Mouse (Mus musculus): Measurements from ENCODE around the gene Usp12. TPM values are rescaled to one million over a fixed set of nuclear protein-coding genes. Genes with fewer than 3 reads are reported as not detected.

Gene Usp12
- 11.9 and 13.8 TPM in 2 replicates for polyA plus RNA-seq (2015; fragmentation: Nextera tagmentation; extraction: Ambion mirVana)

- Histone ChIP-seq H3K27me3 (no peaks in the 10 kb centered on the region), H3K9ac (replicated peaks) (peak within 1 kb of the TSS; percentile 95), H3K27ac (peak within 1 kb of the TSS; percentile 88), H3K4me2 (replicated peaks) (peak within 1 kb of the TSS; percentile 84), H3K4me3 (replicated peaks) (peak within 1 kb of the TSS; percentile 93), H3K36me3 (no peaks in the 10 kb centered on the region), H3K4me1 (replicated peaks) (peaks cover 40% of the 10 kb centered on the region), H3K9me3 (no peaks in the 10 kb centered on the region)
- ATAC-seq = peak; percentile 97
- WGBS = 0% methylated on average over 16 of the region's 51 CpGs
Measured at GRCm38 (mm10) chr5:146794853-146795252, at the start of gene Usp12. Gene Usp12 (minus strand): TSS chr5:146795006.

GRCm38 (mm10) chr5:146844301-146844941 is 49.6 kb upstream of the Usp12 start:
- Histone ChIP-seq H3K9me3 (no peaks in the 10 kb centered on the region), H3K4me2 (replicated peaks) (peak overlapping the region; percentile 96), H3K36me3 (peaks cover 6% of the 10 kb centered on the region; the same call in 1 of the 2 replicates), H3K27me3 (no peaks in the 10 kb centered on the region), H3K4me3 (replicated peaks) (peak overlapping the region; percentile 78), H3K27ac (peak overlapping the region; percentile 82), H3K4me1 (replicated peaks) (peaks cover 20% of the 10 kb centered on the region), H3K9ac (replicated peaks) (peak overlapping the region; percentile 80)
- WGBS = 7% methylated on average over 6 of the region's 6 CpGs
- peak; percentile 55 for ATAC-seq

GRCm38 (mm10) chr5:146841996-146842395 is 47.2 kb upstream of the Usp12 start:
- 89% methylated on average over 4 of the region's 4 CpGs for WGBS
- peaks cover 24% of the 10 kb centered on the region for H3K36me3 ChIP-seq

GRCm38 (mm10) chr5:146841301-146841700 is 46.5 kb upstream of the Usp12 start:
- H3K4me3 ChIP-seq (replicated peaks) = no peak overlapping the region
- H3K9ac ChIP-seq (replicated peaks) = no peak overlapping the region
- peaks cover 19% of the 10 kb centered on the region for H3K4me1 ChIP-seq (replicated peaks)
- ATAC-seq = no peak
- WGBS = 91% methylated on average over 5 of the region's 5 CpGs
- peaks cover 31% of the 10 kb centered on the region for H3K36me3 ChIP-seq
- no peak overlapping the region for H3K27ac ChIP-seq
- no peak overlapping the region for H3K4me2 ChIP-seq (replicated peaks)
- H3K9me3 ChIP-seq = no peaks in the 10 kb centered on the region
- H3K27me3 ChIP-seq = no peaks in the 10 kb centered on the region

More at GRCm38 (mm10) chr5:146841996-146842395, 47.2 kb upstream of the Usp12 start:
- H3K27ac ChIP-seq = no peak overlapping the region
- no peak overlapping the region for H3K9ac ChIP-seq (replicated peaks)
- H3K9me3 ChIP-seq = no peaks in the 10 kb centered on the region
- H3K4me1 ChIP-seq (replicated peaks) = peaks cover 20% of the 10 kb centered on the region
- H3K27me3 ChIP-seq = no peaks in the 10 kb centered on the region
- ATAC-seq = no peak
- no peak overlapping the region for H3K4me2 ChIP-seq (replicated peaks)
- H3K4me3 ChIP-seq (replicated peaks) = no peak overlapping the region

GRCm38 (mm10) chr5:146840422-146840821 is 45.6 kb upstream of the Usp12 start:
- no peak overlapping the region for H3K4me2 ChIP-seq (replicated peaks)
- WGBS = 92% methylated on average over 4 of the region's 4 CpGs
- H3K36me3 ChIP-seq = peaks cover 40% of the 10 kb centered on the region
- no peak for ATAC-seq
- H3K27me3 ChIP-seq = no peaks in the 10 kb centered on the region
- H3K9me3 ChIP-seq = no peaks in the 10 kb centered on the region
- no peak overlapping the region for H3K27ac ChIP-seq
- no peak overlapping the region for H3K4me3 ChIP-seq (replicated peaks)
- H3K4me1 ChIP-seq (replicated peaks) = peaks cover 13% of the 10 kb centered on the region; the same call in 1 of the 2 replicates
- H3K9ac ChIP-seq (replicated peaks) = no peak overlapping the region

GRCm38 (mm10) chr5:146839760-146840159 is 45.0 kb upstream of the Usp12 start:
- H3K4me3 ChIP-seq (replicated peaks) = no peak overlapping the region
- no peak overlapping the region for H3K4me2 ChIP-seq (replicated peaks)
- no peak for ATAC-seq
- no peak overlapping the region for H3K27ac ChIP-seq
- H3K9ac ChIP-seq (replicated peaks) = no peak overlapping the region
- H3K4me1 ChIP-seq (replicated peaks) = peaks cover 10% of the 10 kb centered on the region
- H3K27me3 ChIP-seq = no peaks in the 10 kb centered on the region
- H3K9me3 ChIP-seq = no peaks in the 10 kb centered on the region
- WGBS = 60% methylated on average over 5 of the region's 5 CpGs
- peaks cover 47% of the 10 kb centered on the region for H3K36me3 ChIP-seq

GRCm38 (mm10) chr5:146838836-146839648 is 44.2 kb upstream of the Usp12 start:
- Histone ChIP-seq H3K27ac (no peak overlapping the region), H3K9me3 (no peaks in the 10 kb centered on the region), H3K27me3 (no peaks in the 10 kb centered on the region), H3K4me1 (replicated peaks) (peaks cover 10% of the 10 kb centered on the region), H3K9ac (replicated peaks) (no peak overlapping the region), H3K4me3 (replicated peaks) (no peak overlapping the region), H3K36me3 (peaks cover 51% of the 10 kb centered on the region), H3K4me2 (replicated peaks) (no peak overlapping the region)
- WGBS = 56% methylated on average over 12 of the region's 12 CpGs
- no peak for ATAC-seq

- Histone ChIP-seq H3K27ac (no peak overlapping the region), H3K4me1 (replicated peaks) (peaks cover 16% of the 10 kb centered on the region), H3K4me2 (replicated peaks) (no peak overlapping the region), H3K27me3 (no peaks in the 10 kb centered on the region), H3K36me3 (peaks cover 51% of the 10 kb centered on the region), H3K9me3 (no peaks in the 10 kb centered on the region), H3K9ac (replicated peaks) (no peak overlapping the region), H3K4me3 (replicated peaks) (no peak overlapping the region)
- ATAC-seq = no peak
- WGBS = 68% methylated on average over 7 of the region's 7 CpGs
Measured at GRCm38 (mm10) chr5:146837967-146838720, 43.3 kb upstream of the Usp12 start.

GRCm38 (mm10) chr5:146834959-146835358 is 40.2 kb upstream of the Usp12 start:
- H3K4me1 ChIP-seq (replicated peaks) = peaks cover 22% of the 10 kb centered on the region
- peaks cover 47% of the 10 kb centered on the region for H3K36me3 ChIP-seq
- no peak for ATAC-seq
- no peak overlapping the region for H3K4me2 ChIP-seq (replicated peaks)
- H3K4me3 ChIP-seq (replicated peaks) = no peak overlapping the region
- no peak overlapping the region for H3K9ac ChIP-seq (replicated peaks)
- H3K9me3 ChIP-seq = no peaks in the 10 kb centered on the region
- no peaks in the 10 kb centered on the region for H3K27me3 ChIP-seq
- H3K27ac ChIP-seq = no peak overlapping the region
- WGBS = 87% methylated on average over 8 of the region's 8 CpGs

- no peaks in the 10 kb centered on the region for H3K9me3 ChIP-seq
- H3K27ac ChIP-seq = peak overlapping the region; percentile 76; the same call in 1 of the 2 replicates
- no peak for ATAC-seq
- peak overlapping the region; percentile 69 for H3K4me3 ChIP-seq (replicated peaks)
- peaks cover 22% of the 10 kb centered on the region for H3K4me1 ChIP-seq (replicated peaks)
- H3K27me3 ChIP-seq = no peaks in the 10 kb centered on the region
- peaks cover 44% of the 10 kb centered on the region for H3K36me3 ChIP-seq
- WGBS = 24% methylated on average over 8 of the region's 8 CpGs
- H3K4me2 ChIP-seq (replicated peaks) = peak overlapping the region; percentile 73
- peak overlapping the region; percentile 89 for H3K9ac ChIP-seq (replicated peaks)
Measured at GRCm38 (mm10) chr5:146833673-146834201, 38.9 kb upstream of the Usp12 start.

GRCm38 (mm10) chr5:146832769-146833448 is 38.1 kb upstream of the Usp12 start, which contains the start of gene Rpl21:
Gene Rpl21 (plus strand): TSS chr5:146832890.
- peak; percentile 98 for ATAC-seq

More at GRCm38 (mm10) chr5:146832769-146833448, 38.1 kb upstream of the Usp12 start, which contains the start of gene Rpl21:
- Histone ChIP-seq H3K4me2 (replicated peaks) (peak within 1 kb of the TSS; percentile 73), H3K9ac (replicated peaks) (peak within 1 kb of the TSS; percentile 89), H3K36me3 (peaks cover 36% of the 10 kb centered on the region), H3K27ac (peak within 1 kb of the TSS; percentile 76), H3K4me1 (replicated peaks) (peaks cover 22% of the 10 kb centered on the region), H3K9me3 (no peaks in the 10 kb centered on the region), H3K4me3 (replicated peaks) (peak within 1 kb of the TSS; percentile 69), H3K27me3 (no peaks in the 10 kb centered on the region)
- under 1% methylated on average over 60 of the region's 60 CpGs for WGBS
